Mouse (Mus musculus): Measurements from ENCODE around the gene Prdm8.

DNA sequence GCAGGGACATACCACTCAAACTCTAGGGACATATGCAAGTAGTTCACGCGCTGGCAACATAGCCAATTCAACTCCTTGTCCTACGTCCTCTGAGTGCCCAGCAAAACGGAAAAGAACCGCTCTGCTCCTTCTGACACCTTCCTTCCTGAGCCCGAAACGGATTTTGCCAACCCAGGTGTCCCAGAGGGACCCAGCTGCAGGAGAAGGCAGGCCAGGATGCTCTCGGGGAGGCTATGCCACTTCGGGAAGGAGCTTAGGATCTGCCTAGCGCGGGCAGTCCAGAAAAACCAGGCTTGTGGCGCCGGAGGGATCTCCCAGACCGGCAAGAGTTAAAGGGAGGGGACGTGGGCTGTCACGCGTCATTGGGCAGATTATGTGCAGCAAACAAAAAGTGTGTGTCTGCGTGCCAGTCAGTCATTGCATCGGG is 13.5 kb downstream of the Prdm8 start:
- TF ChIP-seq CTCF (IDR thresholded peaks at IDR 0.05; ENCODE audit: control insufficient read depth, insufficient read depth, low read length), result no peak
- TF ChIP-seq POLR2A (IDR thresholded peaks at IDR 0.05; ENCODE audit: borderline replicate concordance, control insufficient read depth, low read depth, low read length), result no peak
